Mouse (Mus musculus): ENCODE measurements around the gene Syne2.

GRCm38 (mm10) chr12:75819481-75819880 is 1.5 kb downstream of the Syne2 start:
- TF ChIP-seq GATA1 (IDR thresholded peaks at IDR 0.05; ENCODE audit: borderline replicate concordance, low read length) (no peak), FLI1 (IDR thresholded peaks at IDR 0.05; ENCODE audit: low read length) (no peak)

Data from megakaryocyte, embryonic 14.5 days (primary cell).